Mouse (Mus musculus) intestine, postnatal 0 days (tissue): Measurements from ENCODE around the gene Rhox3h. TPM values are rescaled to one million over a fixed set of nuclear protein-coding genes. Genes with fewer than 3 reads are reported as not detected.
"Not testable (repeated sequence)": the region's sequence is repeated elsewhere in the genome, so short reads cannot be mapped to it uniquely, and the experiment has no call there.

ENCODE experiments used
- ATAC-seq: fragments of 200-750 bp; cut with Nextera tagmentation; 2 replicates; pipeline ENCODE4 v1.8.0; 2017; ENCODE audit warnings: mild to moderate bottlenecking, moderate TSS enrichment, moderate library complexity
- H3K27ac ChIP-seq: fragments of 300-500 bp; sonication (generic); 2 replicates; pipeline ENCODE4 v1.5.1; 2014; ENCODE audit warnings: mild to moderate bottlenecking, low read depth, low read length, moderate library complexity
- H3K27me3 ChIP-seq: fragments of 300-500 bp; sonication (generic); replicated peaks from 2 replicates; pipeline ENCODE4 v1.6.1; 2014; ENCODE audit warnings: low read length, mixed read lengths; ENCODE audit not compliant: control insufficient read depth, insufficient read depth
- H3K36me3 ChIP-seq: fragments of 300-500 bp; sonication (generic); 2 replicates; pipeline ENCODE4 v1.6.1; 2014; ENCODE audit warnings: mild to moderate bottlenecking, moderate library complexity; ENCODE audit not compliant: control insufficient read depth, insufficient read depth
- H3K4me1 ChIP-seq: fragments of 300-500 bp; sonication (generic); replicated peaks from 2 replicates; pipeline ENCODE4 v1.6.1; 2014; ENCODE audit warnings: antibody characterized with exemption, low read length, mixed read lengths; ENCODE audit not compliant: control insufficient read depth, insufficient read depth
- H3K4me2 ChIP-seq: fragments of 300-500 bp; sonication (generic); replicated peaks from 2 replicates; pipeline ENCODE4 v1.6.1; 2014; ENCODE audit warnings: low read depth, mild to moderate bottlenecking, moderate library complexity
- H3K4me3 ChIP-seq: fragments of 300-500 bp; sonication (generic); 2 replicates; pipeline ENCODE4 v1.5.1; 2014; ENCODE audit warnings: low read depth, low read length
- H3K9ac ChIP-seq: fragments of 300-500 bp; sonication (generic); 2 replicates; pipeline ENCODE4 v1.6.1; 2014; ENCODE audit warnings: mild to moderate bottlenecking, low read depth, low read length
- H3K9me3 ChIP-seq: fragments of 300-500 bp; sonication (generic); 2 replicates; pipeline ENCODE4 v1.6.1; 2016; ENCODE audit warnings: mixed run types; ENCODE audit not compliant: control insufficient read depth
- CTCF ChIP-seq: sonication (generic); IDR thresholded peaks from 2 replicates; pipeline ENCODE4 v1.5.1; 2016; ENCODE audit warnings: low read depth, mild to moderate bottlenecking, control low read depth, antibody characterized with exemption, moderate library complexity
- WGBS: fragments of 180-500 bp; shearing (Covaris S2); extraction: QIAGEN DNeasy Blood & Tissue Kit; methylation state at CpG from one replicate; pipeline ENCODE4 v1.1.7; 2014; 5-methylcytosine and 5-hydroxymethylcytosine counted together
- polyA plus RNA-seq: library from polyadenylated mRNA; unstranded; fragments of >200 nt; fragmentation: Nextera tagmentation; extraction: Ambion mirVana; gene quantifications from 2 replicates; pipeline ENCODE4 v1.2.1, GENCODE M21; 2015

Rhox3h gene
- polyA plus RNA-seq: not detected in 2 replicates

DNA sequence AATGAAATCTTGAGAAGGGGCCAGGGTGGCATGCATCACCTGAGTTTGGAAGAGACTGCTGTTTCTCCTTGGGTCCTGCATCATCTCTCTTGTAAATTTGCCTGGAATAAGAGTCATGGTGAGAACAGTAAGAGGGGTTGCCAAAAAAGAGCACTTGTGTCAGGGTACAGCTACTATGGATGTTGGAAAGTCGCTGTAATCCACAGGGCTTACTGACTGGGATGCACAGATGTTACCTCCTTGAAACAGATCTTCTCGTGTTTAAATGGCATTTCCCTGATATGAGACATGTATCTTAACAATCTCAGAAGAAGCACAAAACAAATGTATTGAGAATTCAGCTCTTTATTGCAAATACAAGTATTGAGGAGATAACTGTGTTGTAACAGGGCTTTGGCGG lies at the start of gene Rhox3h:
Gene Rhox3h, minus strand, starts transcription at position 101 of the 400 bp plus-strand sequence.
- not testable (repeated sequence) for H3K4me1 ChIP-seq, H3K36me3 ChIP-seq, H3K4me3 ChIP-seq, ATAC-seq, H3K9ac ChIP-seq, H3K4me2 ChIP-seq, H3K27me3 ChIP-seq, H3K27ac ChIP-seq, H3K9me3 ChIP-seq
- 80% methylated on average over 1 of the region's 3 CpGs for WGBS

DNA sequence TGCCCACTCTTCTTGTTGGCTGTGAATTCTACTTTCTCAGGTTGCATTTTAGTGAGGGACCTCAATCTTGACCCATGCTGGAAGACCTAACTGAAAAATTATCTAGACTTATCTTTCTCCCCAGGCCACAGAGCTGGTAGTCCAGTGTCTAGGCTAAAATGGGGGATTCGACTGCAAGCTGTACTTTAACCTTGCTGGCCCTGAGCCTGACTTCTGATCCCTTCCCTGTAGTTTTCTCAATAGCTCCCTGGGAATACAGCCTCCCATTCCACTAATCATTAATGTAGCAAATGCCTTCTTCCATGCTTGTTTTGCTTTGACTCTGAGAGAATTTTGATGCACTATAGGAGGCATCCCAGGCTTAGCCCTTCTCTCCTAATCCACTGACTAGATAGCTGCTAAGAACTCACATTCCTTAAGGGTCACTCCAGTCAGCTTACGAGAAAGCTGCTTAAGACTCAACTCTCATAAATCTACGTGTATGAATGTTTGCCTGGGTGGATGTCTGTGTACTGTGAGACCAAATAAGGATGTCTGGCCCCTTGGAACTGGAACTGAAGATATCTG lies 33.3 kb upstream of the Rhox3h start:
- no peak for ATAC-seq
- 56% methylated on average over 3 of the region's 3 CpGs for WGBS

DNA sequence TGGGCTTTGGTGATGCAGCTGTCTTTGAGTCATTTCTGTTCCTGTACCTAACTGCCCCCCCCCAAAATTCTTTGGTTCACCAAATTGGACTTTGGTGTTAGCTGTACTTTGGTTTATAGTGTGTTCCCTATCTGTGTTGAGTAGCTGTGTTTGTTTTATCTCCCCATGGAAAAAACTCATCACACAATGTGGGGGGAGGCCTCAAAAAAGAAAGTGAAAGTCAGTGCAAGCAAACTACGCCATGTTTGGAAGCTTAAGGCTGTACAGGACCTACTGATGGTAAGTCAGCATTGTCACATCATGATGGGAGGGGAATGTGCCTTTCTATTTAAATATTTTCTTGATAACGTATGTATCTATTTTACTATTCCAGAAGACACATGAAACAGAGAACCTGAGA lies 23.7 kb upstream of the Rhox3h start:
- ATAC-seq: no peak
- Histone ChIP-seq H3K4me2 (no peak overlapping the region), H3K36me3 (no peaks in the 10 kb centered on the region), H3K9ac (no peak overlapping the region), H3K9me3 (no peaks in the 10 kb centered on the region), H3K4me3 (no peak overlapping the region), H3K27me3 (no peaks in the 10 kb centered on the region), H3K4me1 (no peaks in the 10 kb centered on the region), H3K27ac (no peak overlapping the region)
- no peak for TF ChIP-seq CTCF
- 62% methylated on average over 2 of the region's 2 CpGs for WGBS

More for the DNA sequence above, 33.3 kb upstream of the Rhox3h start:
- H3K27ac ChIP-seq: no peak overlapping the region
- no peak overlapping the region for H3K4me2 ChIP-seq
- no peak overlapping the region for H3K4me3 ChIP-seq
- no peak overlapping the region for H3K9ac ChIP-seq
- TF ChIP-seq CTCF: no peak
- H3K4me1 ChIP-seq: no peaks in the 10 kb centered on the region
- no peaks in the 10 kb centered on the region for H3K36me3 ChIP-seq
- H3K27me3 ChIP-seq: no peaks in the 10 kb centered on the region
- no peaks in the 10 kb centered on the region for H3K9me3 ChIP-seq

DNA sequence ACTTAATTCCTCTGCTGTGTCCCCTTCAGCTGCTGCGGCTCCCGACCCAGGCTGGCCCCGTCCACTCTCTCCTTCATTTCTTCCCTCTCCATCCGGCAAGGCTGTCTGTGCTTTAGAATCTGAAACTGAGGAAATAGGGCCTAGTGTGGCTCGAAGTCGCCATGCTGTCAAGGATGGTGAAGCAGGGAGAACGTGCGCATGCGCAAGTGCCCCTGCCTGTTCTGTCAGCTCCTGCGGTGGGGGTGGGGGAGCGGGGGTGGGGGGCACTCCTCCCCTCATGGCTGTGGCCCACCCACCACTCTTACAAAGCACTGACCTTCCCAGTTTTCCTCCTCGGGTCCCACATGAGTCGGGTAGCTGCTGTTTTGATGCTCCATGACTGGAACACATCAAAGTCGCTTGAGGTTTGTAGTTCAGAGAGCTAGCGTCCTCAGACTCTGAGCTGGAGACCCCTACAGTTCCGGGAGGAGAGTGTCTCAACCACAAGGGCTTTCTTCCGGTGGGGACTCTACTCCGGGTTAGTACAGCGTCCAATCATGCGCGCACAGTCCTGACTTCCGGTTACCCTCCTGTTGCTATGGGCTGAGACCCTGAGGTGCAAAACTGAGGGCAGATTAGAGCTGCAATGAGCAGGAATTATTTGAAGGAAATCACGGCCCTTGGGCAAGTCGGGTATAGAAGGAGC lies 14.6 kb upstream of the Rhox3h start:
- no peak overlapping the region for H3K27ac ChIP-seq
- no peaks in the 10 kb centered on the region for H3K27me3 ChIP-seq
- H3K36me3 ChIP-seq: no peaks in the 10 kb centered on the region
- TF ChIP-seq CTCF: no peak
- no peak overlapping the region for H3K9ac ChIP-seq
- H3K9me3 ChIP-seq: no peaks in the 10 kb centered on the region
- no peak overlapping the region for H3K4me2 ChIP-seq
- H3K4me3 ChIP-seq: no peak overlapping the region
- 84% methylated on average over 24 of the region's 24 CpGs for WGBS
- no peaks in the 10 kb centered on the region for H3K4me1 ChIP-seq
- ATAC-seq: no peak

DNA sequence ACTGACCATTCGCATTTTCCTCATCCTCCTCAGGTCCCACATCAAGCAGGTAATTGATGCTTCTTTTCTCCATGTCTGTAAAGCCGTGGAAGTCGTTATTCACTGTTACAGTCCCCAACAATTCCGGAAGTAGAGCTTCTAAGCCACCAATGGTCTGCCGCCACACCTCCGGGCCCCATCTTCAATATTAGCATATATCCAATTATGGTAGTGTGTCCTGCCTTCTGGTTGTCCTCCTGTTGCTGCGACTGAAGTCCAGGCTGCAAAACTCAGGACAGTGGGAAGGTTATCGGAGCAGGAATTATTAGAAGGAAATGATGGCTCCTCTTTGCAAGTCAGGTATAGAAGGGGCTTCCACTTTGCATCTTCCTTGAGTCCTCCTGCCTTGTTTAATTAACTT lies 4.6 kb upstream of the Rhox3h start, which contains the start of gene Rhox2h:
Gene Rhox2h, minus strand, starts transcription at position 101 of the 400 bp plus-strand sequence.
- not testable (repeated sequence) for H3K9ac ChIP-seq, H3K4me1 ChIP-seq, H3K4me2 ChIP-seq, H3K4me3 ChIP-seq, H3K36me3 ChIP-seq, H3K9me3 ChIP-seq, H3K27ac ChIP-seq, H3K27me3 ChIP-seq, ATAC-seq
- WGBS: 89% methylated on average over 8 of the region's 8 CpGs

DNA sequence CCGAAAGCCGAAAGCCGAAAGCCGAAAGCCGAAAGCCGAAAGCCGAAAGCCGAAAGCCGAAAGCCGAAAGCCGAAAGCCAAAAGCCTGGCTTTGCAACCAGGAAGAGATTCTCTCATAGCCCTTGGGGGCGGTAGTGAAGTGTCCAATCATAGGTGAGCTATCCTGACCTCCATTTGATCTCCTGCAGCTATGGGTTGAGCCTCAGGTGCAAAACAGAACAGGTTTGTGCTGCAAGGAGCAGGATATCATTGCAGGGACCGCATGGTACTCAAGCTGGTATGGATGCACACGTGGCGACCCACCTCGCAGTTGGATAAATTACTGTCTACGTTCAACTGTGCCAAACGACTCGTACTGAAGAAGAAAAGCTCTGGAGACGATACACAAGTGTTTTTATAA lies 17.3 kb downstream of the Rhox3h start, which contains the start of gene Rhox4g:
Gene Rhox4g, minus strand, starts transcription at position 101 of the 400 bp plus-strand sequence.
- H3K4me1 ChIP-seq, H3K4me3 ChIP-seq, H3K9me3 ChIP-seq, H3K27ac ChIP-seq, H3K4me2 ChIP-seq, ATAC-seq, H3K27me3 ChIP-seq, H3K36me3 ChIP-seq, H3K9ac ChIP-seq: not testable (repeated sequence)
- 93% methylated on average over 16 of the region's 20 CpGs for WGBS

DNA sequence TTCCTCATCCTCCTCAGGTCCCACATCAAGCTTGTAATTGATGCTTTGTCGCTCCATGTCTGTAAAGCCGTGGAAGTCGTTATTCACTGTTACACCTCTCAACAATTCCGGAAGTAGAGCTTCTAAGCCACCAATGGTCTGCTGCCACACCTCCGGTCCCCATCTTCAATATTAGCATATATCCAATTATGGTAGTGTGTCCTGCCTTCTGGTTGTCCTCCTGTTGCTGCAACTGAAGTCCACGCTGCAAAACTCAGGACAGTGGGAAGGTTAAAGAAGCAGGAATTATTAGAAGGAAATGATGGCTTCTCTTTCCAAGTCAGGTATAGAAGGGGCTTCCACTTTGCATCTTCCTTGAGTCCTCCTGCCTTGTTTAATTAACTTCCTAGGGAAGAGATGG lies 25.2 kb downstream of the Rhox3h start, which contains the start of gene Rhox2g:
Gene Rhox2g, minus strand, starts transcription at position 101 of the 400 bp plus-strand sequence.
- H3K27ac ChIP-seq, H3K4me2 ChIP-seq, H3K9me3 ChIP-seq, H3K36me3 ChIP-seq, H3K4me1 ChIP-seq, ATAC-seq, H3K9ac ChIP-seq, H3K27me3 ChIP-seq, H3K4me3 ChIP-seq: not testable (repeated sequence)
- WGBS: 89% methylated on average over 6 of the region's 6 CpGs

DNA sequence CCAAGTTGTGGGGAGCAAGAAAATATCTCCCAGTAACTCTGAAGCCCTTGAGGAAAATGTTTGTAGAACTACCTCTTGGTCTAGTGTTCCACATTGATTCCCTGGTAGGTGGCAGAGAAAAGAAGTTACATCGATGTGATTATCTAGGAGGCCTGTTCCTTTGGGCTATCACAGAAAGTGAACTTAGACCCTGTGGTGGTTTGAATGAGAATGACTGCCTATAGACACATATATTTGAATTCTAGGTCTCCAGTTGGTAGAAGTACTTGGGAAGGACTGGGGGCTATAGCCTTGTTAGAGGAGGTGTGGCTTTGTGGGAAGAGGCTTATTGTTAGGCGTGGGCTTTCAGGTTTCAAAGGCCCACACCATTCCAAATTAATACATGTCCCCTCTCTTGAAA lies 40.1 kb downstream of the Rhox3h start, which contains the start of gene Rhox3g:
Gene Rhox3g, minus strand, starts transcription at position 101 of the 400 bp plus-strand sequence.
- H3K36me3 ChIP-seq, H3K4me2 ChIP-seq, H3K4me3 ChIP-seq, H3K27me3 ChIP-seq, ATAC-seq, H3K4me1 ChIP-seq, H3K9me3 ChIP-seq, H3K27ac ChIP-seq, H3K9ac ChIP-seq: not testable (repeated sequence)
- 90% methylated on average over 2 of the region's 2 CpGs for WGBS
